Mouse (Mus musculus) right cerebral cortex, postnatal 36 days (tissue): ENCODE measurements around the gene Slain1.
A peak's percentile ranks its signal among the peaks of the same experiment; 100 is the strongest.

Source experiments
- DNase-seq, 2 experiments: peaks; one replicate each; pipeline ENCODE4 v3.0.0; 2022; ENCODE audit warnings: low spot score in 2 of 2, mixed read lengths in 1 of 2

Slain1 gene

DNA sequence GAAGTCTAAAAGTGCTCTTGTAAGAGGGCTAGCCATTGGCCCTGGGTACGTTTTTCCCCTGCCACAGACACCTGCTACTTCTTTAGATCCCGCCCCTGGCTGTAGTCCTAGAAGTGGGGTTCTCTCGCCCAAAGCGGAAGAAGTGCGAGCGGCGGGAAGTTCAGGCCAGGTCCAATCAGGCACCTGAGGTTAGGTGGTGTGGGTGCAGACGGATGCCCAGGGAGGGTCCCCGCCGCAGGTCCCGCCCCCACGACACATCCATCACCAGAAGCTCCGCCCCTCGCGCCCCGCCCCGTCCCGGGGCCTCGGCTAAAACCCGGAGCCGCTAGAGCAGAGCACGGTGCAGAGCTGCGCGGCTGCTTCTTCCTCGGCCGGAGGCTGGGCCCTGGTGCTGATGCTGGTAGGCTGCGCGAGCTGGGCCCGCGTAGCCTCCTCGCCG lies at the start of gene Slain1:
Gene Slain1 (plus strand): TSS at position 333 of the 439 bp plus-strand sequence.
- DNase-seq: peak; percentile 82 to 86

DNA sequence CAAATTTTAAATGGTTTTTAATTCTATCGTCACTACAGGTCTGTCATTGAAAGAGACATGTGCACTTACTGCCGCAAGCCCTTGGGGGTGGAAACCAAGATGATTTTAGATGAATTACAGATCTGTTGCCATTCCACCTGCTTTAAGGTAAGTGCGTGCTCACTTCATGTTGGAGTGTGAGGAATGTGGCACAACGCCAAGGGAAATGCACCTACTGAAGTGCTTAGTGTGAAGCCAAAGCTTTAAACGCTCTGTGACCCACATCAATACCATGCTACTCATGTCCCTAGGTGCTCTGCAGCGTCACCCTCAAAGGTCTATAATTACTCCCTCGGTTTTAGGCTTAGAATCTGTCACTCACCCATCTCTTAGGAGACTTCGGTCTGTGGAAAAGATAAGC lies 42.0 kb upstream of the Slain1 start:
- no peak for DNase-seq

- DNase-seq: no peak
These were observed 36.3 kb upstream of the Slain1 start for GRCm38 (mm10) chr14:103613573-103614271.

GRCm38 (mm10) chr14:103614272-103614587 lies 35.8 kb upstream of the Slain1 start:
- no peak for DNase-seq

DNA sequence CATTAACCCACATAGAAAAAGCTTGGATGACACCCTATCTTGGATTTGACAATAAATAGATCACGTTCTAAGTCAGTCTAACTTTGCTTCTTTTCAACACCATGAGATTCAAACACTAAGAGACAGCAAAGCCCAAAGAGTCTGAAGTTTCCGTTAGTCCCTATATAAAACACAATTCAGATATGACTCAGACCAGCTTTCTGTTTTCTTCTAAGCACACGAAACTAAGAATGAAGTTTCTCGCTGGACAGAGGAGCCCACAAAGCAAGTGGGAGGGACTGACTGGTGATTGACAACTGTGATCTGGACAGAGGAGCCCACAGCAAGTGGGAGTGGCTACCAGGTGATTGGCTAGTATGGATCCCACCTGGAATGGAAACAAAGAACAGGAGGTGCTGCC lies 30.3 kb upstream of the Slain1 start:
- no peak for DNase-seq

- DNase-seq: no peak
These were observed 28.8 kb upstream of the Slain1 start for GRCm38 (mm10) chr14:103621207-103621606.

DNA sequence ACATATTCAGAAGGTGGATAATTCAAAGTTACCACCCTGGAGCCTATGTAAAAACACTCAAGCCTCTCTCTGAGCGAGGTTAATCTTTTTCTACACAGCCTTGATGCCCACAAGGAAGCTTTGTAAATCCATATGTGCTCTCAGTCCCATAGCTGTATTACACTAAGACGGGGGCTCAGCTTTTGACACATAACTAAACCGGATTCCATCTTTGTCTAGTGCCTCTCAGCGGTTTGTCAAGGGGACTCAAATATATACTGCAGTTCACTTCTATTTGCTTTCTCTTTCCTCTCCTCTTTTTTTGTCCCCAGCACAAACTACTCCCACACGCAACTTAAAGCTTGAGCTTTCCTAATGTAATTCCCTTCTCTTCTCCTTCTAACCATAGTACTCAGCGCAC lies 23.9 kb upstream of the Slain1 start:
- DNase-seq: no peak

DNA sequence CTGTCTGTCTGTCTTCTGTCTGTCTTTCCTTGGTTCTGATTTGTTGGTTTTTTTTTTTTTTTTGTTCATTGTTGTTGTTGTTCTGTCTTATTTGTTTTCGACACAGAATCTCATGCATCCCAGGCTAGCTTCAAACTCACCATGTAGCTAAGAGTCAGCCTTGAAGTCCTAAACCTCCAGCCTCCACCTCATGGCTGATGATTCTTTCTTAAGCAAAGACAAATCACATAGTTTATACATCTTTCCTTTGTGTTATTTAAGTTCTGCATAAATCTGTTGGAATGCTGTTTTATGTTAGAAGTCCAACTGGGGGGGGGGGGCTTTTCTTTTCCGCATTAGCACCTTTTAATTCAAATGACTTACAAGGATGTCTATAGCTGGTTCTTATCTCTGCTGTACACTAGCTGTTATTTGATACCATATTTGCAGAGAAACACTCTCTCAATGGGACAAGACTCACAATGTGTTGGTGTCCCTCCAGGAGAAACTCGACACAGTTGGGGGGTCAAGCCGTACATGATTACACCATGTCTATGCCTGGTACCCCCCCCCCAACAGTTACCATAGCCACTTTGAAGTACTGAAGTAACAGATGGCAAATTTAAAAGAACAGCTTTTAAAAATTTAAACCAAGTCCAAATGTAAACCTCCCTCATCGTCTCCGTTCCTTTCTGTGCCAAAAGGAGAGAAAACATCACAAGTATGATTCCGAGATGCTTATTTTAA lies 20.2 kb upstream of the Slain1 start:
- DNase-seq: no peak

DNA sequence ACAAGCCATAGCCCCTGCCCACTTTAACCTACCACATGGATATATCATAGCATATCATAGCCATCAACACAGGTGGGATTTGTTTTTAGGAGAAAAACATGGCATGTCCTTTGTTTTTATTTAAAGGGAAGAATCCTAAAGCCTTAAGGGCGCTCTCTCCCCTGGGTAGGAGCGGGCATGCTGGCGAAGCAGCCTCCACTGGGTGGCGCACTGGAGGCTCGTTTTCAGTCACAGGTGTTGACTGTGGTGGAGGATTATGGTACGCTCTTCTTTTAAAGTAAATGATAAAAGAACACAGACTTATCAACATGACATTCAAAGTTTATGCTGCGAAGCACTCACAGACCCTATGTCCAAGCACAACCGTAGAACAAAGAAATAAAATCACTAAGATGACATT lies 19.5 kb upstream of the Slain1 start:
- DNase-seq: no peak

GRCm38 (mm10) chr14:103643933-103644332 lies 6.1 kb upstream of the Slain1 start:
- no peak for DNase-seq

DNA sequence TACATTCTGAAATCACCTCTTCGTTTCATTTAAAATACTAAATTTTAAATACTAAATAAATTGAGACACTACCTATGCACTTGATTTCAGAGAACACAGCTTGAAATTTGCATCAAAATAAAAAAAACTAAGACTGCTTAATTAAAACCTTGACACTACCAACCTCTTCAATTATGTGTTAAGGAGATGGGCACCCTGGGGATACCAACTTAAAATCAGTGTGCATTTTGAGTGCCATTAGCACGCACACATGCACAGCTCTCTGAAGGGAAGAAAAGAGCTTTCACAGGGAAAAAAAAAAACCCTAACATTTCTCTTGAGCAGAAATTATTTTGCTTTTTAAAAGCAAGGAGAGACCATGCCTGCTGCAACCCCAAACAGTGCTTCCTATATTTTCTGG lies 2.0 kb upstream of the Slain1 start:
- no peak for DNase-seq

DNA sequence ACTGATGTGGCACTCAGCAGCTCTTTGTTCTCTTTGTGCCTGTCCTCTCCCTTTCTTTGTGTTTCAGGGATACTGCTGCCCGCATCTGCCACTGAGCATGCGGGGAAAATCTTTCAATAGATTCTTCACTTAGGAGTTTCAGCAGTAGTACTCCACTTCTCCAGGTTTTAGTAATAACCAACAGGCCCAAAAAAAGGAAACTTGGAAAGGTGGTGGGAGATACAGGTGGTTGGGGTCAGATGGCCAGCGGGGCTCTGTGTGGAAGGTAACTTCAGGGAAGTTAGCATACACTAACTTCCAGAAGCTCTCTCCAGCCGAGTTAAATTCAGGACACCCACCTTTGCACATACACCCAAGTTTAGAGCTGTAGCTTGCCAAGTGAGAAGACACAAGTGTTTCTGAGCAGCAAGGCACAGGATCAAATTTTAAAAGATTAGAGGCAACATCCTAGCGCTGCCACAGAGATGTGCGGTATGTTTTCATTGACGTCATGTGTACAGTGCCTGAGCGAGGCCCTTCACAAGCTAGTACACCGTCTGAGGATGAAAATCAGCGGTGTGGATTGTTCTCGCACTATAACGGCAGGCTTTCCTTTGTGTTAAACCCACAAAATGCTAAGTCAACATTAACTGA lies 1.3 kb upstream of the Slain1 start:
- DNase-seq: peak in 1 of 2 experiments; percentile 17

DNA sequence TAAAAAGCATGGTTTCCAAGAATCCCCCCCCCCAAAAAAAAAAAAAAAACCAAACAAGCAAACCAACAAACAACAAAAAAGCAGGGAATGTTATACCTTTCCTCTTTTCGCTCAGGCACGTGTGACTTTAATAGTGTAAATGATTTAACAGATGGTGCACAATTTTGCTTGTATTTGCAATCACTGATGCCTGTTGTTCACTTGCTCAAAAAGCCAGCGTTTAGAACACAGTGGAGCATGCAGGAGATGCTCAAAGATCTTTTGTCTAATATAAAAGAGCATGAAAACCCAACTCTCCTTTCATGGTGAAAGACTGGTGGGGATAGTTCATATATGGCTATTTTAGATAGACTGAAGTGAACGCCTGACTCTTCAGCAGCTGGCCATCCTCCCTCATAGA lies 726 bp upstream of the Slain1 start:
- no peak for DNase-seq

GRCm38 (mm10) chr14:103650413-103651101 lies 529 bp downstream of the Slain1 start:
- DNase-seq: peak; percentile 50 to 53

DNA sequence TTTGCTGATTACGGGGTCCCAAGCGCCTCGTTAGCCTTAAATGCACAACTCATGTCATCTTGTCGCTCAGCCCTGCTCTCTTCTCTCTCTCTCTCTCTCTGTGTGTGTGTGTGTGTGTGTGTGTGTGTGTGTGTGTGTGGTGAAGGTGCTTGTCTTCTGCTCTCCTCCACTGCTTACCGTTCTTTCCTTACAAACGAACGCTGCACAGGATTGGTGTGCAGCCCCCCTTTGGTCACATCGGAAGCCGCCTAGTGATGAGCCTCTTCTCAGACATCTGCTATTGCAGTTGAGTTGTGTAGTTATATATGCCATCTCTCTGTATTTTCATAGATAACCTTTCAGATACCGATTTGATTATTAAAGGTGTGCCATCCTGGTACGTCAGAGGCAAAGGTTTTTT lies 1.1 kb downstream of the Slain1 start:
- no peak for DNase-seq

DNA sequence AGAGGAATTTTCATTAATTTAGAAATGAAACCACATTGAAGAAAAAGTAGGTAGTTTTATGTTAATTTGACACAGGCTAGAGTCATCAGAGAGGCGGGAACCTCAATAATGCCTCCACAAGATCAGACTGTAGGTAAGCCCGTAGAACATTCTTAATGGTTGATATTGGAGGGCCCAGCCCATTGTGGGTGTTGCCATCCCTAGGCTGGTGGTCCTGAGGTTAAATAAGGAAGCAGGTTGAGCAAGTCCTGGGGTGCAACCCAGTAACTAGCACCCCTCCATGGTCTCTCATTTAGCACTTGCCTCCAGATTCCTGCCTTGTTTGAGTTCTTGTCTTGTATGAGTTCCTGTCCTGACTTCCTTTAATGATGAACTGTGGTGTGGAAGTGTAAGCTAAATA lies 1.5 kb downstream of the Slain1 start:
- DNase-seq: no peak

GRCm38 (mm10) chr14:103652524-103652923 lies 2.5 kb downstream of the Slain1 start:
- DNase-seq: no peak

DNA sequence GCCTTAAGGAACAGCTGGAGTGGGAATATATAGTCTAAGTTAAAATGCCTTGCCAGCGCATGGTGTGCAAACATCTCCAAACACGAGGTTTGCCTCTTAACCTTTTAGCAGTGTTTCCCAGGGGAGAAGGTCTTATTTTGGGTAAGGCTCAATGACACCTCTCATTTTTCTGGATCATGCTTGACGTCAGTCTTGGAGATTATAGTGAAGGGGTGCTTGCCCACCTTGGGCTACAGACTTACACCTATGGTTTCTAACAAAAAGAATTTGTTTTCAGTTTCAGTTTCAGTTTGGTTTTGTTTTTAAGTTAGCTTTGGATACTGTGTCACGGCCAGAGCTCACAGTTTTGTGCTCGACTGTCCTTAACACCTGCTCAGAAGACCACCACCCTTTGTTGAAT lies 3.8 kb downstream of the Slain1 start:
- no peak for DNase-seq

DNA sequence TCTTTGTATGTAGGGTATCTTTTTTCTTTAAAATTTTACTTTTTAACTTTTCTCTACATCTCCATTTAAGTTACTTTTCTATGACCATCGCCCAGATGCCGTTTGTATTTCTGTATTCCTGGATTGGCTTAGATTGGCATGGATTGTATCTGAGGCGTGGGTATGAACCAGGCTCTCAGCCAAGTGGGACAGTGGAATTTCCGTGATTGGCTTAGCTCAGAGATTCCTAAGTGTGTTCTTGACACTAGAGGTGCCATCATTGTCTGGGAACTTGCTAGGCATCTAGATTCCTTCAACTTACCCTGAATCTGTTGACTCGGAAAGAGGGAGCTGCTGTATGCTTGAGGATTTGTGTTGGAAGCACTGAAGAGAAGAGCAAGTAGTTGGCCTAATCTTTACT lies 5.4 kb downstream of the Slain1 start:
- no peak for DNase-seq

- DNase-seq: no peak
These were observed 7.8 kb downstream of the Slain1 start for GRCm38 (mm10) chr14:103657876-103658275.

- peak; percentile 71 to 76 for DNase-seq
These were observed 13.0 kb downstream of the Slain1 start for GRCm38 (mm10) chr14:103663026-103663425.

DNA sequence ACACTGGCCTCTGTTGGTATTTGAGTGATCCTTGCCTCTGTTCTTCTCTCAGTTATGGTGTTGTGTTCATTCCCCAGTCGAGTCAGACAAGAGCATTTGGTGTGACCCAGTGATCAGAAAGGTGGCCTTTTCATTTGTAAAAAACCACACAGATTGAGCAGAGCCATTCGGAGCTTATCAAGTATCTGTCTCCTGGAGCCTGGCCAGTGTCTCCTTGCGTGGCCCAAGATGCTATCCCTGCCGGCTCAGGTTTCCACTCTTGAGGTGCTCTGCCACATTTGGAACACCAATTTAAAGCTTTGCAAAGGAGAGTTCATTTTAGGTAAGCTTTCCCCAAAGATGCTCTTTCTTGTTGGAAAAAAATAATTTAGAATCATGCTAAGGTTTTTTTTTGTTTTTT lies 14.4 kb downstream of the Slain1 start:
- no peak for DNase-seq
